Comparison of ENCODE assay signal across 9 mouse cellular contexts in genomic region chr2:62549659-62550058, GRCm38 (mm10).
DNase-seq lines count a peak whose midpoint lies in the region.
"Had no signal": no experiment of that assay in that cellular context is flagged by ENCODE, and none has a peak within 500 bp of the region (broad histone marks: within the 10 kb centered on the region; RNA-seq: fewer than 3 reads in every experiment).

No protein-coding gene starts in this region.

- peak; percentile 7 for DNase-seq in embryo, embryonic 10 days (ENCODE audit: low spot score)
- no peak for DNase-seq in embryo, embryonic 9.5 days (ENCODE audit: extremely low spot score)
- peak; percentile 10 for DNase-seq in kidney, postnatal 10 days
- DNase-seq in kidney, postnatal 25 days = no peak
- peak; percentile 6 for DNase-seq in urinary bladder, postnatal 14 days (ENCODE audit: low spot score)
- DNase-seq in urinary bladder, postnatal 10 days (ENCODE audit: low spot score) = no peak
- no peak for DNase-seq in cerebellum, adult 18-20 months
- no peak for DNase-seq in retina, postnatal 1 day
- DNase-seq: cerebellum, adult 11-12 months had no signal

Comparison
In these comparisons a context has a peak if more than half of its experiments do, and no peak if none do; other contexts are left out.
1. DNase-seq: peak in embryo, embryonic 10 days (single experiment), kidney, postnatal 10 days (single experiment) and urinary bladder, postnatal 14 days (single experiment); none in embryo, embryonic 9.5 days (single experiment), kidney, postnatal 25 days (0 of 2), urinary bladder, postnatal 10 days (single experiment), cerebellum, adult 18-20 months (0 of 2) and retina, postnatal 1 day (single experiment).